Mouse (Mus musculus) kidney, embryonic 16.5 days (tissue): ENCODE data around the gene Gm49450. TPM values are rescaled to one million over a fixed set of nuclear protein-coding genes. Genes with fewer than 3 reads are reported as not detected.
A peak's percentile ranks its signal among the peaks of the same experiment; 100 is the strongest.

Experiments
- ATAC-seq: fragments of 200-750 bp; cut with Nextera tagmentation; 2 replicates; pipeline ENCODE4 v1.8.0; 2017; ENCODE audit warnings: moderate TSS enrichment; ENCODE audit not compliant: low FRiP score, low TSS enrichment
- H3K27ac ChIP-seq: fragments of 300-500 bp; sonication (generic); 2 replicates; pipeline ENCODE4 v1.5.1; 2014; ENCODE audit warnings: low read length
- H3K27me3 ChIP-seq: fragments of 300-500 bp; sonication (generic); 2 replicates; pipeline ENCODE4 v1.6.1; 2014; ENCODE audit warnings: low read length, control low read depth, mixed read lengths; ENCODE audit not compliant: insufficient read depth
- H3K36me3 ChIP-seq: fragments of 300-500 bp; sonication (generic); 2 replicates; pipeline ENCODE4 v1.6.1; 2014; ENCODE audit warnings: low read length, control low read depth, mixed read lengths; ENCODE audit not compliant: insufficient read depth
- H3K4me1 ChIP-seq: fragments of 300-500 bp; sonication (generic); 2 replicates; pipeline ENCODE4 v1.6.1; 2014; ENCODE audit warnings: low read length, control low read depth, mixed read lengths; ENCODE audit not compliant: insufficient read depth
- H3K4me2 ChIP-seq: fragments of 300-500 bp; sonication (generic); replicated peaks from 2 replicates; pipeline ENCODE4 v1.6.1; 2014; ENCODE audit warnings: low read depth, low read length
- H3K4me3 ChIP-seq: fragments of 300-500 bp; sonication (generic); 2 replicates; pipeline ENCODE4 v1.5.1; 2014; ENCODE audit warnings: mild to moderate bottlenecking, low read length
- H3K9ac ChIP-seq: fragments of 300-500 bp; sonication (generic); replicated peaks from 2 replicates; pipeline ENCODE4 v1.6.1; 2014; ENCODE audit warnings: low read length
- H3K9me3 ChIP-seq: fragments of 300-500 bp; sonication (generic); 2 replicates; pipeline ENCODE4 v1.6.1; 2016; ENCODE audit warnings: low read length, control low read depth
- WGBS: fragments of 180-500 bp; shearing (Covaris S2); extraction: QIAGEN DNeasy Blood & Tissue Kit; methylation state at CpG from one replicate; pipeline ENCODE4 v1.1.7; 2014; 5-methylcytosine and 5-hydroxymethylcytosine counted together
- polyA plus RNA-seq: library from polyadenylated mRNA; unstranded; fragments of >200 nt; fragmentation: Nextera tagmentation; extraction: Ambion mirVana; gene quantifications from 2 replicates; pipeline ENCODE4 v1.2.1, GENCODE M21; 2015

Gene Gm49450
- polyA plus RNA-seq, 1 experiment from 2014 or later: not detected

GRCm38 (mm10) chr15:98985982-98986715 is 32.8 kb upstream of the Gm49450 start:
- Histone ChIP-seq H3K4me2 (peak overlapping the region; percentile 67), H3K9me3 (no peaks in the 10 kb centered on the region), H3K9ac (peak overlapping the region; percentile 85), H3K4me1 (peaks cover 38% of the 10 kb centered on the region), H3K27ac (peak overlapping the region; percentile 94), H3K36me3 (no peaks in the 10 kb centered on the region), H3K27me3 (no peaks in the 10 kb centered on the region), H3K4me3 (peak overlapping the region; percentile 60)
- ATAC-seq: no peak
- WGBS: 37% methylated on average over 12 of the region's 12 CpGs

DNA sequence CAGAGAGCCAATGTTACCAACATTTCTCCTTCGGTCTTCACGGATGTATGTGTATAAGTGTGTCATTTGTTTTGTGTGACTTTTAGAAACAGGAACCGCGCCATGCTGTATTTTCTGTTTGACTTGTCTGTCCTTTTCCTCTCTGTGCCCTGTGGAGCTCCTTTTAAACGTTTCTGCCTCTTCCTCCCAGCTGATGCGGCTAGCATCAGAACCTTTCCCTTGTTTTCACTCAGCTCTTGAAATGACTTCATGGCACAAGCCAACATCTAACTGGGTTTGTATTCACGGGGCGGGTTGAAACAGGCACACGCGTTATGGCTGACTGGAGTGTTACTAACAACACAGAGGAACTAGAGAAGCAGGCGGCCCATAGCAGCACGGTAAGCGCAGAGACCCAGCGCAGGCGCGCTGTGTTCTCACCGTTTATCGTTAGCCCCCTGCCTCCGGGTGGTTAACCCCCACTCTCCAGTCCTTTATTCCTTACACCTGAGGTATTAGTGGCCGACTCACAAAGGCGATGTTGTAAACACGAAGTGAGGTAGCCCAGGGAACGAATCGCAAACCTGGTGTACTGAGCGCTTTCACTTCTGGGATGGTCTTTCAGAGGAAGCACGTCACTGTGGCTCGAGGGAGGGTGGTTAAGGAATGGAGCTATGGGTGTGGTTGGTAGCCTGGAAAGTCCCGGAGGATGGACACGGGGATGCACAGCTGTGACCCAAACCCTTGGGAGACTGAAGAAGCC is 32.1 kb upstream of the Gm49450 start:
- H3K9me3 ChIP-seq: no peaks in the 10 kb centered on the region
- H3K27me3 ChIP-seq: no peaks in the 10 kb centered on the region
- H3K4me3 ChIP-seq: peak overlapping the region; percentile 60
- peak; percentile 86 for ATAC-seq
- H3K4me2 ChIP-seq: peak overlapping the region; percentile 67
- peak overlapping the region; percentile 85 for H3K9ac ChIP-seq
- WGBS: 3% methylated on average over 29 of the region's 29 CpGs
- peak overlapping the region; percentile 94 for H3K27ac ChIP-seq
- H3K4me1 ChIP-seq: peaks cover 38% of the 10 kb centered on the region
- no peaks in the 10 kb centered on the region for H3K36me3 ChIP-seq

- no peak for ATAC-seq
- Histone ChIP-seq H3K9ac (no peak overlapping the region; the same call in 1 of the 2 replicates), H3K9me3 (no peaks in the 10 kb centered on the region), H3K27ac (peak overlapping the region; percentile 94; the same call in 1 of the 2 replicates), H3K27me3 (no peaks in the 10 kb centered on the region), H3K4me2 (peak overlapping the region; percentile 67; the same call in 1 of the 2 replicates), H3K4me1 (peaks cover 33% of the 10 kb centered on the region), H3K4me3 (0 out of 2 replicates have a peak overlapping the region, but pooled peaks have one; percentile 60), H3K36me3 (no peaks in the 10 kb centered on the region)
- 67% methylated on average over 6 of the region's 6 CpGs for WGBS
Measured at GRCm38 (mm10) chr15:98984681-98985080, 31.3 kb upstream of the Gm49450 start.

DNA sequence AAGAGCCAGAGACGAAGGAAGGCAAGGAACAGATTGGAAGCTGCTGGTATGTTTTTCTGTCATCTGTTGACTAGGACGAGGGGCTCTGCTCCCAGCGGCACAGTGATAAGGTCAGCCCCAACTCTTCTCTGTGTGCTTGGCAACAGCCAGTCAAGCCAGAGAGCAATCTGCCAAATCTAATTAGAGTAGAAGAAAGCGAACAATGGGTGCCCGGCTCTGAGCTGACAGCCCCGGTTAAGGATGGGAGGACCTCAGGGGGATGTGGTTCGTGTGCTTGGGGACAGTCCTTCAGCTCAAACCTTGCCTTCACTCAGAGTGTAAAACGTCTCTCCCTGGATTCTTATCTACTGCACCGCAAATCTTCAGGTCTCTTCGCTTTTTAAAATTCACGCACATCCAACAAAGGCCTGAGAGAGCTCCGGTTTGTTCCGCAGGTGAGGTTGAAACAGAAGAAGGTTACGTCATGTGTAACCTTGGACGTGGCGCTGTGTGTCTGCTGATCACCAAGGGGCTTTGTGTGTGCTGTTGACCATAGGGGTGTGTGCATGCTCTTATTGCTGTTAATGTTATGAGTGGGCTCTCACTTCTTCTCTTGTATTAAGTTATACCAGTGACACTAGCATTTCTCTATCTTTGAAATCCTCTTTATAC is 30.2 kb upstream of the Gm49450 start:
- Histone ChIP-seq H3K27ac (no peak overlapping the region), H3K36me3 (no peaks in the 10 kb centered on the region), H3K4me1 (peaks cover 33% of the 10 kb centered on the region), H3K4me3 (no peak overlapping the region), H3K27me3 (no peaks in the 10 kb centered on the region), H3K9ac (no peak overlapping the region), H3K4me2 (no peak overlapping the region), H3K9me3 (no peaks in the 10 kb centered on the region)
- WGBS: 61% methylated on average over 16 of the region's 16 CpGs
- ATAC-seq: no peak

- Histone ChIP-seq H3K4me2 (no peak overlapping the region), H3K27me3 (no peaks in the 10 kb centered on the region), H3K4me3 (no peak overlapping the region), H3K4me1 (peaks cover 37% of the 10 kb centered on the region), H3K27ac (no peak overlapping the region), H3K9ac (no peak overlapping the region), H3K9me3 (no peaks in the 10 kb centered on the region), H3K36me3 (no peaks in the 10 kb centered on the region)
- ATAC-seq: no peak
- 79% methylated on average over 6 of the region's 6 CpGs for WGBS
Measured at GRCm38 (mm10) chr15:98982100-98982499, 28.7 kb upstream of the Gm49450 start.

- H3K27ac ChIP-seq: no peak overlapping the region
- H3K36me3 ChIP-seq: no peaks in the 10 kb centered on the region
- no peak overlapping the region for H3K4me2 ChIP-seq
- H3K4me1 ChIP-seq: peaks cover 27% of the 10 kb centered on the region
- H3K9ac ChIP-seq: no peak overlapping the region
- H3K9me3 ChIP-seq: no peaks in the 10 kb centered on the region
- no peak overlapping the region for H3K4me3 ChIP-seq
- no peaks in the 10 kb centered on the region for H3K27me3 ChIP-seq
- 36% methylated on average over 7 of the region's 7 CpGs for WGBS
- ATAC-seq: no peak
Measured at GRCm38 (mm10) chr15:98980012-98980614, 26.8 kb upstream of the Gm49450 start.

- Histone ChIP-seq H3K4me1 (peaks cover 22% of the 10 kb centered on the region), H3K27ac (no peak overlapping the region), H3K36me3 (no peaks in the 10 kb centered on the region), H3K27me3 (no peaks in the 10 kb centered on the region), H3K4me2 (peak overlapping the region; percentile 32; the same call in 1 of the 2 replicates), H3K9me3 (no peaks in the 10 kb centered on the region), H3K9ac (peak overlapping the region; percentile 46; the same call in 1 of the 2 replicates), H3K4me3 (no peak overlapping the region)
- WGBS: 52% methylated on average over 20 of the region's 20 CpGs
- ATAC-seq: no peak
Measured at GRCm38 (mm10) chr15:98978409-98979172, 25.2 kb upstream of the Gm49450 start.

DNA sequence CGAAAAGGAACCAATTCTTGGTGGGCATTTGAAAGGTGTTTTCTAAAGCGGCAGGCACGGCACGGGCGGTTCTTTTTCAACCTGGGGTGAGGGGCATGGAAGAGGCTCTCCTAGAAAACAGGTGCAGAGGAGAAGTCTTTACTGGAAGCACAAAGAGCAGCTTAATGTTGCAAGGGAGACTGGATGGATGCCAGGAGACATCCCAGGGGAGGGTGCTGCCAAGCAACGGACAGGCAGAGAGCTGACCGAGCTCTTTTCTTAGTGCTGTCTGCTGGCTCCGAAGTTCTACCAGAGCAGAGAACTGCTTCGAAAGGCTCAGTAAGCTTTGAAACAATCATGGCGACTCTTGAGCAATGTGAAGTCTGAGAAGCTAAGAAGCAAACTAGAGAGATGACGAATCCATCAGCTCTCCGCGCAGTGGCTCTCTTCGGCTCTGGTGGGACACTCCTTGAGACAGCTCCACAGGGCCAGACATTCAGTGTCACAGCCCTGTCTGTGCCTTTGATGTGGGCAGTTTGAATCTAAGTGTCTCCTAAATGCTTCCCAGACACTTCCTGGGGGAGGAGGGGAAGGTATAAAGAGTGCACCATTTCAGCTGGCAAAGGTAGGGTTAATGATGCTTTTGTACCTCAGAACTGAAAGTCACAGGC is 24.5 kb upstream of the Gm49450 start:
- peak overlapping the region; percentile 32 for H3K4me2 ChIP-seq
- 55% methylated on average over 14 of the region's 14 CpGs for WGBS
- H3K9me3 ChIP-seq: no peaks in the 10 kb centered on the region
- peak; percentile 39; the same call in 1 of the 2 replicates for ATAC-seq
- peak overlapping the region; percentile 46 for H3K9ac ChIP-seq
- peak overlapping the region; percentile 60 for H3K27ac ChIP-seq
- no peak overlapping the region for H3K4me3 ChIP-seq
- H3K36me3 ChIP-seq: no peaks in the 10 kb centered on the region
- H3K27me3 ChIP-seq: no peaks in the 10 kb centered on the region
- peaks cover 25% of the 10 kb centered on the region for H3K4me1 ChIP-seq
